Mouse (Mus musculus) MEL (cell line): ENCODE measurements around the gene Rbm33.

ENCODE experiments used
- CHD1 ChIP-seq: IDR thresholded peaks from 2 replicates; pipeline ENCODE4 v1.6.1; 2012; ENCODE audit warnings: low read depth, mild to moderate bottlenecking, inconsistent platforms, low read length, improper control_type of control experiment
- CHD2 ChIP-seq: IDR thresholded peaks from 2 replicates; pipeline ENCODE4 v1.6.1; 2011; ENCODE audit warnings: low read length, improper control_type of control experiment
- CTCF ChIP-seq, 3 experiments: IDR thresholded peaks in 2 of 3; conservative IDR thresholded peaks in 1 of 3; 2 replicates each; pipeline ENCODE4 v1.5.1; 2011 to 2012; ENCODE audit warnings: low read length in 3 of 3, low read depth in 2 of 3, mild to moderate bottlenecking in 2 of 3, improper control_type of control experiment in 1 of 3, inconsistent platforms in 1 of 3, mixed read lengths in 1 of 3, moderate library complexity in 1 of 3; ENCODE audit not compliant: control insufficient read depth in 1 of 3, insufficient read depth in 1 of 3, poor library complexity in 1 of 3, severe bottlenecking in 1 of 3
- EP300 ChIP-seq, 2 experiments: IDR thresholded peaks; 2 replicates each; pipeline ENCODE4 v1.6.1; 2011; ENCODE audit warnings: improper control_type of control experiment in 2 of 2, low read length in 2 of 2, low read depth in 1 of 2, mild to moderate bottlenecking in 1 of 2
- GATA1 ChIP-seq: IDR thresholded peaks from 2 replicates; pipeline ENCODE4 v1.6.1; 2011; ENCODE audit warnings: low read depth, low read length, improper control_type of control experiment
- MAFK ChIP-seq: IDR thresholded peaks from 2 replicates; pipeline ENCODE4 v1.6.1; 2011; ENCODE audit warnings: low read depth, mild to moderate bottlenecking, low read length, improper control_type of control experiment, borderline replicate concordance
- POLR2A ChIP-seq, 2 experiments: IDR thresholded peaks; 2 replicates each; pipeline ENCODE4 v1.6.1; 2011 to 2012; ENCODE audit warnings: low read length in 2 of 2, mild to moderate bottlenecking in 2 of 2, control low read depth in 1 of 2, improper control_type of control experiment in 1 of 2, low read depth in 1 of 2, moderate library complexity in 1 of 2; ENCODE audit not compliant: control insufficient read depth in 1 of 2, insufficient read depth in 1 of 2, poor library complexity in 1 of 2
- SMC3 ChIP-seq: IDR thresholded peaks from 2 replicates; pipeline ENCODE4 v1.6.1; 2011; ENCODE audit warnings: low read depth, low read length, improper control_type of control experiment
- TCF12 ChIP-seq: IDR thresholded peaks from 2 replicates; pipeline ENCODE4 v1.6.1; 2014; ENCODE audit warnings: low read depth, mild to moderate bottlenecking, inconsistent platforms, low read length, improper control_type of control experiment, moderate library complexity
- UBTF ChIP-seq: IDR thresholded peaks from 2 replicates; pipeline ENCODE4 v1.6.1; 2012; ENCODE audit warnings: low read depth, mild to moderate bottlenecking, inconsistent platforms, low read length, improper control_type of control experiment, moderate library complexity, borderline replicate concordance; ENCODE audit not compliant: insufficient read depth
- ZC3H11A ChIP-seq: IDR thresholded peaks from 2 replicates; pipeline ENCODE4 v1.6.1; 2012; ENCODE audit warnings: low read depth, mild to moderate bottlenecking, inconsistent platforms, low read length, improper control_type of control experiment
- ZNF384 ChIP-seq: IDR thresholded peaks from 2 replicates; pipeline ENCODE4 v1.6.1; 2012; ENCODE audit warnings: low read depth, mild to moderate bottlenecking, inconsistent platforms, low read length, improper control_type of control experiment

- TF ChIP-seq SMC3 (no peak), ZC3H11A (no peak), EP300 (IDR thresholded peaks at IDR 0.05; ENCODE audit: low read depth in 1 of 2, low read length in 2 of 2) (no peak), MAFK (no peak), CHD2 (no peak), CHD1 (no peak), GATA1 (no peak), UBTF (no peak), TCF12 (no peak), POLR2A (IDR thresholded peaks at IDR 0.05; ENCODE audit: control insufficient read depth in 1 of 2, insufficient read depth in 1 of 2, low read depth in 1 of 2, low read length in 2 of 2, poor library complexity in 1 of 2) (no peak), CTCF (IDR thresholded peaks at IDR 0.05 in 2 of 3, conservative IDR thresholded peaks at IDR 0.05 in 1 of 3; ENCODE audit: control insufficient read depth in 1 of 3, insufficient read depth in 1 of 3, low read depth in 2 of 3, low read length in 3 of 3, poor library complexity in 1 of 3, severe bottlenecking in 1 of 3) (no peak), ZNF384 (no peak)
These were observed 14.2 kb upstream of the Rbm33 start for GRCm38 (mm10) chr5:28302671-28303070.
